Mouse (Mus musculus) liver, adult 2 months (tissue): Measurements from ENCODE around the gene 4930435E12Rik.

Experiments
- CTCF ChIP-seq: fragments of 200-500 bp; IDR thresholded peaks from 2 replicates; pipeline ENCODE4 v1.5.1; 2011; ENCODE audit warnings: low read depth, low read length, control low read depth
- POLR2A ChIP-seq: fragments of 200-500 bp; IDR thresholded peaks from 2 replicates; pipeline ENCODE4 v1.6.1; 2011; ENCODE audit warnings: low read length, control low read depth; ENCODE audit not compliant: insufficient read depth; ENCODE audit errors: extremely low read depth

GRCm38 (mm10) chr16:38860548-38860947 is 32.0 kb upstream of the 4930435E12Rik start:
- TF ChIP-seq POLR2A: no peak
- no peak for TF ChIP-seq CTCF
